Mouse (Mus musculus) hindbrain, embryonic 12.5 days (tissue): ENCODE data around the gene Gfra1. TPM values are rescaled to one million over a fixed set of nuclear protein-coding genes. Genes with fewer than 3 reads are reported as not detected.
A peak's percentile ranks its signal among the peaks of the same experiment; 100 is the strongest.

Source experiments
- ATAC-seq: fragments of 200-750 bp; cut with Nextera tagmentation; 2 replicates; pipeline ENCODE4 v1.8.0; 2017; ENCODE audit warnings: moderate TSS enrichment; ENCODE audit not compliant: low FRiP score
- H3K27ac ChIP-seq: fragments of 300-500 bp; sonication (generic); 2 replicates; pipeline ENCODE4 v1.5.1; 2016; ENCODE audit warnings: mild to moderate bottlenecking
- H3K27me3 ChIP-seq: fragments of 300-500 bp; sonication (generic); 2 replicates; pipeline ENCODE4 v1.6.1; 2016; ENCODE audit warnings: mild to moderate bottlenecking
- H3K36me3 ChIP-seq: fragments of 300-500 bp; sonication (generic); 2 replicates; pipeline ENCODE4 v1.6.1; 2016; ENCODE audit warnings: mild to moderate bottlenecking
- H3K4me1 ChIP-seq: fragments of 300-500 bp; sonication (generic); 2 replicates; pipeline ENCODE4 v1.6.1; 2016
- H3K4me2 ChIP-seq: fragments of 300-500 bp; sonication (generic); replicated peaks from 2 replicates; pipeline ENCODE4 v1.6.1; 2016; ENCODE audit warnings: mild to moderate bottlenecking
- H3K4me3 ChIP-seq: fragments of 300-500 bp; sonication (generic); 2 replicates; pipeline ENCODE4 v1.5.1; 2016; ENCODE audit warnings: mild to moderate bottlenecking
- H3K9ac ChIP-seq: fragments of 300-500 bp; sonication (generic); 2 replicates; pipeline ENCODE4 v1.6.1; 2016; ENCODE audit warnings: mild to moderate bottlenecking, moderate library complexity
- H3K9me3 ChIP-seq: fragments of 300-500 bp; sonication (generic); replicated peaks from 2 replicates; pipeline ENCODE4 v1.6.1; 2016; ENCODE audit warnings: mild to moderate bottlenecking
- WGBS: fragments of 180-500 bp; shearing (Covaris S2); methylation state at CpG from one replicate; pipeline ENCODE4 v1.1.7; 2016; 5-methylcytosine and 5-hydroxymethylcytosine counted together
- polyA plus RNA-seq: library from polyadenylated mRNA; unstranded; fragments of >200 nt; fragmentation: Nextera tagmentation; extraction: Ambion mirVana; gene quantifications from 2 replicates; pipeline ENCODE4 v1.2.1, GENCODE M21; 2016

Gene Gfra1
- polyA plus RNA-seq, 1 experiment from 2014 or later: 59.8 TPM

- H3K9ac ChIP-seq: no peak overlapping the region
- H3K36me3 ChIP-seq: no peaks in the 10 kb centered on the region
- ATAC-seq: no peak
- no peaks in the 10 kb centered on the region for H3K27me3 ChIP-seq
- H3K9me3 ChIP-seq: no peaks in the 10 kb centered on the region
- no peak overlapping the region for H3K4me3 ChIP-seq
- no peak overlapping the region for H3K27ac ChIP-seq
- no peaks in the 10 kb centered on the region for H3K4me1 ChIP-seq
- WGBS: 44% methylated on average over 8 of the region's 8 CpGs
- no peak overlapping the region for H3K4me2 ChIP-seq
These were observed 42.4 kb downstream of the Gfra1 start for GRCm38 (mm10) chr19:58413290-58413689.

GRCm38 (mm10) chr19:58412811-58413210 is 42.9 kb downstream of the Gfra1 start:
- 75% methylated on average over 2 of the region's 3 CpGs for WGBS
- Histone ChIP-seq H3K27ac (no peak overlapping the region), H3K27me3 (no peaks in the 10 kb centered on the region), H3K36me3 (no peaks in the 10 kb centered on the region), H3K9ac (no peak overlapping the region), H3K4me3 (no peak overlapping the region), H3K4me2 (no peak overlapping the region), H3K9me3 (no peaks in the 10 kb centered on the region), H3K4me1 (no peaks in the 10 kb centered on the region)
- ATAC-seq: no peak

- H3K9me3 ChIP-seq: no peaks in the 10 kb centered on the region
- no peaks in the 10 kb centered on the region for H3K36me3 ChIP-seq
These were observed 49.0 kb downstream of the Gfra1 start for GRCm38 (mm10) chr19:58406726-58407125.

GRCm38 (mm10) chr19:58400224-58400623 is 55.5 kb downstream of the Gfra1 start:
- Histone ChIP-seq H3K4me2 (no peak overlapping the region), H3K36me3 (no peaks in the 10 kb centered on the region), H3K9me3 (no peaks in the 10 kb centered on the region), H3K27me3 (no peaks in the 10 kb centered on the region), H3K4me3 (no peak overlapping the region), H3K4me1 (peaks cover 34% of the 10 kb centered on the region), H3K27ac (no peak overlapping the region), H3K9ac (no peak overlapping the region)
- WGBS: 90% methylated on average over 3 of the region's 3 CpGs
- ATAC-seq: no peak

More at GRCm38 (mm10) chr19:58406726-58407125, 49.0 kb downstream of the Gfra1 start:
- Histone ChIP-seq H3K27ac (no peak overlapping the region), H3K4me1 (0 out of 2 replicates have a peak, but pooled peaks cover under 1% of the 10 kb centered on the region), H3K4me2 (no peak overlapping the region), H3K4me3 (no peak overlapping the region), H3K27me3 (no peaks in the 10 kb centered on the region), H3K9ac (no peak overlapping the region)
- no peak for ATAC-seq

- H3K36me3 ChIP-seq: no peaks in the 10 kb centered on the region
- H3K27me3 ChIP-seq: no peaks in the 10 kb centered on the region
- no peak overlapping the region for H3K4me3 ChIP-seq
- H3K27ac ChIP-seq: no peak overlapping the region
- no peaks in the 10 kb centered on the region for H3K9me3 ChIP-seq
- H3K4me2 ChIP-seq: no peak overlapping the region
- 68% methylated on average over 6 of the region's 6 CpGs for WGBS
- peaks cover 35% of the 10 kb centered on the region for H3K4me1 ChIP-seq
- no peak overlapping the region for H3K9ac ChIP-seq
- no peak for ATAC-seq
These were observed 56.5 kb downstream of the Gfra1 start for GRCm38 (mm10) chr19:58399166-58399565.

GRCm38 (mm10) chr19:58396604-58396984 is 59.1 kb downstream of the Gfra1 start:
- Histone ChIP-seq H3K4me2 (peak overlapping the region; percentile 34; the same call in 1 of the 2 replicates), H3K27me3 (no peaks in the 10 kb centered on the region), H3K4me3 (no peak overlapping the region), H3K9me3 (no peaks in the 10 kb centered on the region), H3K36me3 (no peaks in the 10 kb centered on the region), H3K27ac (peak overlapping the region; percentile 84), H3K9ac (no peak overlapping the region), H3K4me1 (peaks cover 33% of the 10 kb centered on the region)
- WGBS: 72% methylated on average over 4 of the region's 4 CpGs
- peak; percentile 59 for ATAC-seq

- peaks cover 28% of the 10 kb centered on the region for H3K4me1 ChIP-seq
- ATAC-seq: peak; percentile 51
- no peaks in the 10 kb centered on the region for H3K9me3 ChIP-seq
- peak overlapping the region; percentile 34 for H3K4me2 ChIP-seq
- no peak overlapping the region for H3K4me3 ChIP-seq
- peak overlapping the region; percentile 84 for H3K27ac ChIP-seq
- no peaks in the 10 kb centered on the region for H3K27me3 ChIP-seq
- H3K36me3 ChIP-seq: no peaks in the 10 kb centered on the region
- WGBS: 32% methylated on average over 16 of the region's 16 CpGs
- H3K9ac ChIP-seq: no peak overlapping the region
These were observed 59.7 kb downstream of the Gfra1 start for GRCm38 (mm10) chr19:58395785-58396603.

- H3K4me1 ChIP-seq: peaks cover 29% of the 10 kb centered on the region
- peaks cover 3% of the 10 kb centered on the region; the same call in 1 of the 2 replicates for H3K27me3 ChIP-seq
- H3K9ac ChIP-seq: no peak overlapping the region
- no peak overlapping the region for H3K4me2 ChIP-seq
- WGBS: 93% methylated on average over 7 of the region's 7 CpGs
- no peak overlapping the region for H3K27ac ChIP-seq
- no peak overlapping the region for H3K4me3 ChIP-seq
- no peaks in the 10 kb centered on the region for H3K36me3 ChIP-seq
- ATAC-seq: no peak
- no peaks in the 10 kb centered on the region for H3K9me3 ChIP-seq
These were observed 62.6 kb downstream of the Gfra1 start for GRCm38 (mm10) chr19:58393121-58393520.

- H3K4me2 ChIP-seq: no peak overlapping the region
- 80% methylated on average over 5 of the region's 5 CpGs for WGBS
These were observed 63.9 kb downstream of the Gfra1 start for GRCm38 (mm10) chr19:58391796-58392195.

GRCm38 (mm10) chr19:58389466-58389865 is 66.2 kb downstream of the Gfra1 start:
- Histone ChIP-seq H3K4me1 (peaks cover 17% of the 10 kb centered on the region), H3K4me3 (no peak overlapping the region), H3K9me3 (no peaks in the 10 kb centered on the region), H3K36me3 (no peaks in the 10 kb centered on the region), H3K27me3 (peaks cover 3% of the 10 kb centered on the region; the same call in 1 of the 2 replicates), H3K4me2 (no peak overlapping the region), H3K27ac (no peak overlapping the region), H3K9ac (no peak overlapping the region)
- 89% methylated on average over 8 of the region's 8 CpGs for WGBS
- no peak for ATAC-seq

More at GRCm38 (mm10) chr19:58391796-58392195, 63.9 kb downstream of the Gfra1 start:
- no peak for ATAC-seq
- Histone ChIP-seq H3K4me1 (peaks cover 27% of the 10 kb centered on the region), H3K4me3 (no peak overlapping the region), H3K27ac (no peak overlapping the region), H3K27me3 (peaks cover 3% of the 10 kb centered on the region; the same call in 1 of the 2 replicates), H3K9me3 (no peaks in the 10 kb centered on the region), H3K36me3 (no peaks in the 10 kb centered on the region), H3K9ac (no peak overlapping the region)

- 47% methylated on average over 18 of the region's 18 CpGs for WGBS
- H3K27ac ChIP-seq: peak overlapping the region; percentile 30; the same call in 1 of the 2 replicates
- no peaks in the 10 kb centered on the region for H3K9me3 ChIP-seq
- no peaks in the 10 kb centered on the region for H3K36me3 ChIP-seq
- H3K4me2 ChIP-seq: no peak overlapping the region
- H3K4me1 ChIP-seq: peaks cover 17% of the 10 kb centered on the region
- H3K27me3 ChIP-seq: peaks cover 3% of the 10 kb centered on the region; the same call in 1 of the 2 replicates
- H3K9ac ChIP-seq: no peak overlapping the region
- H3K4me3 ChIP-seq: no peak overlapping the region
- ATAC-seq: no peak
These were observed 66.8 kb downstream of the Gfra1 start for GRCm38 (mm10) chr19:58388851-58389447.

- Histone ChIP-seq H3K4me2 (no peak overlapping the region), H3K9me3 (no peaks in the 10 kb centered on the region), H3K4me3 (no peak overlapping the region), H3K27ac (no peak overlapping the region), H3K4me1 (peaks cover 16% of the 10 kb centered on the region), H3K27me3 (no peaks in the 10 kb centered on the region), H3K9ac (no peak overlapping the region), H3K36me3 (no peaks in the 10 kb centered on the region)
- no peak for ATAC-seq
- 61% methylated on average over 3 of the region's 3 CpGs for WGBS
These were observed 72.4 kb downstream of the Gfra1 start for GRCm38 (mm10) chr19:58383273-58383672.
